8 mouse cellular contexts compared by ENCODE assay signal in genomic region chr17:24737135-24737810, GRCm38 (mm10). TPM values are rescaled to one million over a fixed set of nuclear protein-coding genes. Genes with fewer than 3 reads are reported as not detected.
DNase-seq lines count a peak whose midpoint lies in the region; ATAC-seq and TF ChIP-seq lines count a peak whose summit lies in the region.

No protein-coding gene starts in this region.

- POLR2A ChIA-PET in Patski (lab: Charles Lee) = interaction anchor here (0.9 kb wide), 1 partner anchor 13 kb away, joined by 3 read pairs; the partner anchor contains the start of gene Ndufb10

- peak overlapping the region; percentile 95 for H3K4me3 ChIP-seq in cerebellum, adult 2 months (replicated peaks; ENCODE audit: insufficient read depth, low read depth, low read length)
- peak overlapping the region; percentile 60 for H3K4me3 ChIP-seq in hindbrain, embryonic 15.5 days

- H3K4me2 ChIP-seq in hindbrain, embryonic 15.5 days = peak overlapping the region; percentile 95

- ATAC-seq in Patski = peak; percentile 33
- ATAC-seq in hindbrain, embryonic 15.5 days (ENCODE audit: low FRiP score, low read depth) = no peak

- H3K36me3 ChIP-seq in hindbrain, embryonic 15.5 days = no peaks in the 10 kb centered on the region

- TF ChIP-seq CTCF in cerebellum, adult 2 months (IDR thresholded peaks at IDR 0.05; ENCODE audit: borderline replicate concordance, insufficient read depth, low read depth, low read length) = 0 out of 2 replicates have a peak, but pooled peaks have one; percentile 10
- TF ChIP-seq CTCF in Patski (IDR thresholded peaks at IDR 0.05) = no peak

- DNase-seq in cerebellum, adult 2 months = no peak
- DNase-seq in cerebellum, postnatal 25 days = no peak
- DNase-seq in Patski (ENCODE audit: low read depth, low spot score) (no peak), MN1 (ENCODE audit: low spot score) (no peak)
- peak; percentile 53 for DNase-seq in lung, postnatal 25 days (ENCODE audit: low spot score)
- no peak for DNase-seq in urinary bladder, postnatal 25 days (ENCODE audit: low spot score)
- no peak for DNase-seq in left cerebral cortex, adult 9 months (ENCODE audit: low spot score in 2 of 2)

- in situ Hi-C loops in Patski (cut with MboI; ENCODE audit: low pct_unique_long_range_greater_than_20kb) = no loop called here

- no peak for TF ChIP-seq POLR2A in cerebellum, adult 2 months (IDR thresholded peaks at IDR 0.05; ENCODE audit: borderline replicate concordance, insufficient read depth, low read length)

- H3K9ac ChIP-seq in hindbrain, embryonic 15.5 days = peak overlapping the region; percentile 67

- H3K27me3 ChIP-seq in cerebellum, adult 2 months (ENCODE audit: control insufficient read depth, insufficient read depth, low read length) = no peaks in the 10 kb centered on the region
- no peaks in the 10 kb centered on the region for H3K27me3 ChIP-seq in Patski
- no peaks in the 10 kb centered on the region for H3K27me3 ChIP-seq in hindbrain, embryonic 15.5 days

- CTCF ChIA-PET in Patski (lab: Charles Lee) = interaction anchor here (1.0 to 4.9 kb wide), 5 partner anchors 9 to 81 kb away, joined by 3 to 22 read pairs (median 4); partner anchors contain the start of genes Ndufb10 and Rpl3l

- H3K4me1 ChIP-seq in cerebellum, adult 2 months (ENCODE audit: control insufficient read depth, insufficient read depth, low read length) = no peaks in the 10 kb centered on the region
- peaks cover 16% of the 10 kb centered on the region for H3K4me1 ChIP-seq in hindbrain, embryonic 15.5 days (replicated peaks)

- 16% methylated on average over 8 of the region's 8 CpGs for WGBS in cerebellum, adult 2 months
- 19% methylated on average over 8 of the region's 8 CpGs for WGBS in hindbrain, embryonic 15.5 days

- H3K27ac ChIP-seq in cerebellum, adult 2 months (ENCODE audit: insufficient read depth, low read length) = no peak overlapping the region
- no peak overlapping the region for H3K27ac ChIP-seq in hindbrain, embryonic 15.5 days (replicated peaks)

- H3K9me3 ChIP-seq in hindbrain, embryonic 15.5 days = no peaks in the 10 kb centered on the region

RNA-seq across cellular contexts. Expression of gene Msrb1, which starts 0.8 kb away (rescaled TPM):
- 63.3 and 66.8 TPM in 2 replicates for polyA plus RNA-seq in cerebellum, adult 2 months (2012; rRNA removed)
- 100 TPM for polyA plus RNA-seq in Patski (2021)
- 19.4 and 20.8 TPM in 2 replicates for polyA plus RNA-seq in hindbrain, embryonic 15.5 days (2015; fragmentation: Nextera tagmentation; extraction: Ambion mirVana)

RNA-seq across cellular contexts. Expression of gene Rpl3l, which starts 9.7 kb away (rescaled TPM):
- 0.67 and 0.70 TPM in 2 replicates for polyA plus RNA-seq in cerebellum, adult 2 months (2012; rRNA removed)
- polyA plus RNA-seq in Patski (2021) = 0.15 TPM
- polyA plus RNA-seq in hindbrain, embryonic 15.5 days (2015; fragmentation: Nextera tagmentation; extraction: Ambion mirVana) = 0.22 TPM in 1 of 2 replicates, not detected in the other

RNA-seq across cellular contexts. Expression of gene Ndufb10, which starts 13.0 kb away (rescaled TPM):
- polyA plus RNA-seq in cerebellum, adult 2 months (2012; rRNA removed) = 548 and 613 TPM in 2 replicates
- polyA plus RNA-seq in Patski (2021) = 362 TPM
- 290 TPM in 2 replicates for polyA plus RNA-seq in hindbrain, embryonic 15.5 days (2015; fragmentation: Nextera tagmentation; extraction: Ambion mirVana)

RNA-seq across cellular contexts. Expression of gene Hs3st6, which starts 15.5 kb away (rescaled TPM):
- polyA plus RNA-seq in cerebellum, adult 2 months (2012; rRNA removed) = 0.80 and 1.0 TPM in 2 replicates
- 2.9 TPM for polyA plus RNA-seq in Patski (2021)
- polyA plus RNA-seq in hindbrain, embryonic 15.5 days (2015; fragmentation: Nextera tagmentation; extraction: Ambion mirVana) = 0.30 and 0.33 TPM in 2 replicates

RNA-seq across cellular contexts. Expression of gene Rps2, which starts 19.4 kb away (rescaled TPM):
- 577 and 621 TPM in 2 replicates for polyA plus RNA-seq in cerebellum, adult 2 months (2012; rRNA removed)
- polyA plus RNA-seq in Patski (2021) = 1,141 TPM
- 753 and 774 TPM in 2 replicates for polyA plus RNA-seq in hindbrain, embryonic 15.5 days (2015; fragmentation: Nextera tagmentation; extraction: Ambion mirVana)
